Mouse (Mus musculus) stomach, embryonic 14.5 days (tissue): ENCODE results near the gene Gpm6b. TPM values are rescaled to one million over a fixed set of nuclear protein-coding genes. Genes with fewer than 3 reads are reported as not detected.
A peak's percentile ranks its signal among the peaks of the same experiment; 100 is the strongest.

ENCODE experiments used
- ATAC-seq: fragments of 200-750 bp; cut with Nextera tagmentation; 2 replicates; pipeline ENCODE4 v1.8.0; 2017; ENCODE audit warnings: low read depth, moderate TSS enrichment; ENCODE audit not compliant: insufficient number of reproducible peaks, insufficient read depth, low FRiP score
- H3K27ac ChIP-seq: fragments of 300-500 bp; sonication (generic); 2 replicates; pipeline ENCODE4 v1.5.1; 2014; ENCODE audit warnings: mild to moderate bottlenecking, low read length, moderate library complexity, mixed read lengths
- H3K27me3 ChIP-seq: fragments of 300-500 bp; sonication (generic); 2 replicates; pipeline ENCODE4 v1.6.1; 2014; ENCODE audit warnings: low read length, control low read depth, mixed read lengths; ENCODE audit not compliant: control insufficient read depth, insufficient read depth
- H3K36me3 ChIP-seq: fragments of 300-500 bp; sonication (generic); 2 replicates; pipeline ENCODE4 v1.6.1; 2014; ENCODE audit warnings: mild to moderate bottlenecking, control low read depth, low read length, moderate library complexity, mixed read lengths; ENCODE audit not compliant: control insufficient read depth, insufficient read depth
- H3K4me1 ChIP-seq: fragments of 300-500 bp; sonication (generic); 2 replicates; pipeline ENCODE4 v1.6.1; 2014; ENCODE audit warnings: low read length, control low read depth, mixed read lengths; ENCODE audit not compliant: control insufficient read depth, insufficient read depth
- H3K4me2 ChIP-seq: fragments of 300-500 bp; sonication (generic); replicated peaks from 2 replicates; pipeline ENCODE4 v1.6.1; 2014; ENCODE audit warnings: low read depth, low read length, control low read depth
- H3K4me3 ChIP-seq: fragments of 300-500 bp; sonication (generic); 2 replicates; pipeline ENCODE4 v1.5.1; 2014; ENCODE audit warnings: low read depth, low read length, control low read depth
- H3K9ac ChIP-seq: fragments of 300-500 bp; sonication (generic); replicated peaks from 2 replicates; pipeline ENCODE4 v1.6.1; 2014; ENCODE audit warnings: low read depth, mild to moderate bottlenecking, control low read depth, low read length, moderate library complexity, mixed read lengths
- H3K9me3 ChIP-seq: fragments of 300-500 bp; sonication (generic); 2 replicates; pipeline ENCODE4 v1.6.1; 2016; ENCODE audit warnings: low read depth, low read length, control low read depth; ENCODE audit not compliant: control insufficient read depth
- WGBS: fragments of 180-500 bp; shearing (Covaris S2); extraction: QIAGEN DNeasy Blood & Tissue Kit; methylation state at CpG from one replicate; pipeline ENCODE4 v1.1.7; 2014; 5-methylcytosine and 5-hydroxymethylcytosine counted together
- polyA plus RNA-seq: library from polyadenylated mRNA; unstranded; fragments of >200 nt; fragmentation: Nextera tagmentation; extraction: Ambion mirVana; gene quantifications from 2 replicates; pipeline ENCODE4 v1.2.1, GENCODE M21; 2014

Gpm6b gene
- polyA plus RNA-seq, result 47.5 and 50.4 TPM in 2 replicates

DNA sequence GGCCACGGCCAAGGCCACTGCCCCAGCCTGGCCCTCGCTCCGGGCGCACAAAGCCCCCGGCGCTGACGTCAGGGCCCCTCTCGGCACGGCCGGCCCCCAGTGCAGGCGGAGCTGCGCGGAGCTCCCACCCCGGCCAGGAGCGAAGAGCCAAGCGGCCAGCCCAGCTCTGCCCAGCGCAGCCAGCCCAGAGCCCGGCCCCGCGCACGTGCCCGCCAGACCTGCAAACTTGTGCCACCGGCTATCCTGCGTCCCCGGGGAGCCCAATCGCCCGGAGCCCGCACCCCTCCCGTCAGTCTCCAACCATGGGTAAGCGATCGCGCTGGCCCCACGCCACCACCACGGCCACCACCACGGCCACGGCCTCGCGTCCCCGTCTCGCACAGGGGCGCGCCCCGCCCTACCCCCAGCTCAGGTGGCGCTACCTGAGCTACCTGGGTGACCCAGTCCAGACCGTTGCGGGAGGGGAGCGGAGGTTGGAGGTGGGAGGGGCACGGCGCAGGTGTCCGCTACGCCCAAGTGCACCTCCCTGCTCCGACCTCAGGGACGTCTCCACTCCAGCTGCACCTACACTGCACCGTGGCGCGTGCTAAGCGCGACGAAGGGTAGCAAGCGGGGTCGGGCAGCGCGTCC is at the start of gene Gpm6b:
Gpm6b (plus strand) TSS at position 81 of the 630 bp plus-strand sequence.
- Histone ChIP-seq H3K4me3 (peak within 1 kb of the TSS; percentile 51), H3K9ac (peak within 1 kb of the TSS; percentile 50; the same call in 1 of the 2 replicates), H3K27ac (no peak within 1 kb of the TSS), H3K27me3 (no peaks in the 10 kb centered on the region), H3K4me2 (peak within 1 kb of the TSS; percentile 72), H3K36me3 (no peaks in the 10 kb centered on the region), H3K4me1 (no peaks in the 10 kb centered on the region), H3K9me3 (no peaks in the 10 kb centered on the region)
- WGBS, result 30% methylated on average over 62 of the region's 63 CpGs
- peak; percentile 93 for ATAC-seq

DNA sequence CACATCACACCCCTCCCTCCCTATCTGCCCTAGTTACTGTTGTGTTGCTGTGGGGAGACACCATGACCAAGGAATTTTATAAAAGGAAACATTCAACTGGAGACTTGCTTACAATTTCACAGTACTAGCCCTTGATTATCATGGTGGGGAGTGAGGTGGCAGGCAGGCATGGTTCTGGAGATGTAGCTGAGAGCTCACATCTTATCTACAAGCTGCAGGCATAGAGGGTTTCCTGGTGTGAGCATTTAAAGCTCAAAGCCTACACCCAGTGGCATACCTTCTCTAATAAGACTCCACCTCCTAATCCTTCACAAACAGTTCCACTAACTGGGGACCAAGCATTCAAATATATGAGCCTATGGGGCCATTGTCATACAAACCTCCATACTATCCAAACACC is 42.4 kb upstream of the Gpm6b start:
- no peaks in the 10 kb centered on the region for H3K27me3 ChIP-seq
- no peak overlapping the region for H3K9ac ChIP-seq

DNA sequence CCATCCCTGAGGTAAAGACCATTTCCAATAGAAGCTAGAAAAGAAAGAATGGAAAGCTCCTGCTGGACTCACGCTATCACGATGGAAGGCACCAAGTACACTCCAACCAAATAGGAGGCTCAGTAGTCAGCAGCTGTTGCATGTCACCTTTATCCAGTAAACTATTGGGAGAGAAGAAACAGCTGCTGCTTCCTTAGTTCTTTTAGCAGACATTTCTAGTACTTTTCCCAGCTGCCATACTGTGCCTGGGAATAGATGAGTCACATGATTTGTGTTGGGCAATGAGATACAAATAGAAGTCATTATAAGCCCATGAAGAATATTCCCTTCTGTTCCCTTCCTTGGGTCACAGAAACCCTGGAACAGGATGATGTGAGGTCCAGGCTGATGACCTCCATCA is 40.4 kb upstream of the Gpm6b start:
- Histone ChIP-seq H3K4me2 (no peak overlapping the region), H3K4me1 (no peaks in the 10 kb centered on the region), H3K27me3 (no peaks in the 10 kb centered on the region), H3K9ac (no peak overlapping the region), H3K36me3 (no peaks in the 10 kb centered on the region), H3K4me3 (no peak overlapping the region), H3K9me3 (no peaks in the 10 kb centered on the region), H3K27ac (peak overlapping the region; percentile 2; the same call in 1 of the 2 replicates)
- 72% methylated on average over 2 of the region's 2 CpGs for WGBS
- ATAC-seq, result no peak; the same call in 1 of the 2 replicates

More for the DNA sequence above, 42.4 kb upstream of the Gpm6b start:
- H3K4me1 ChIP-seq, result no peaks in the 10 kb centered on the region
- H3K36me3 ChIP-seq, result no peaks in the 10 kb centered on the region
- ATAC-seq, result no peak
- no peak overlapping the region for H3K4me2 ChIP-seq
- H3K9me3 ChIP-seq, result no peaks in the 10 kb centered on the region
- H3K4me3 ChIP-seq, result no peak overlapping the region
- no peak overlapping the region for H3K27ac ChIP-seq

DNA sequence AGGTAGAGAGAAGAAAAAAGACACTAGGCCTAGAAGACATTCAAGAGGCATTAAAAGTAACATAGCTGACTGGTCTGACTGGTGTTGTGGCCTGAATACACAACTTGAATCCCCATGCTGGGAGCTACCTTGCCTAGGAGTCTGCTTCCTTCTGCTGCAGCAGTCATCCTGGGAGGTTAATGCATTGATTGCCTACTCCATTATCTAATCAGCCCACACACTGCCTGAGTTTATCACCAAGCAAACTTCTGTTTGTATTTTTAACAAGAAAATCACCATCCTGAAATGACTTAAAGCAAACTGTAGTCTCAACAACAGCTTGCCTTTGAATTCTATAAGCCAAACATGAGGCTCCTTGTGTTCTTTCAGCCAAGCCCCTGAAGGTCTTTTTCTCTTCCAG is 38.9 kb upstream of the Gpm6b start:
- no peak for ATAC-seq
- H3K27ac ChIP-seq, result no peak overlapping the region

DNA sequence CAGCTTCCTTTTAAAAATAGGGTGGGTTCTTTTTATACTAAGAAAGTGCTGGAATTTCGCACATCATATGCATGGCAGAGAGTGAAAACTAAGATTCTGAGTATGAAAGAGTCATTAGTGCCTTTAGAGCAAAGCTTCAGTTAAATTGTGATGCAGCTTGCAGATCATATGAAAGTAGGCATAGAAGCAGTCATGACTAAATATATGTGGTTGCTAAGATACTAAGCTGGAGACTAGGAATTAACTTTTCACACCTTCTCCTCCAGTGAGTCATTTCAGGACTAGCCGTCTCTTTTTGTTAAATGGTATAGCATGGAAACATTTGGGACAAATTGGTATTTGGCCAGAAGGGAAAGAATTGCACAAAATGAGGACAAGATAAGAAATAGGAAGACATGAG is 24.1 kb upstream of the Gpm6b start:
- Histone ChIP-seq H3K4me3 (no peak overlapping the region), H3K27me3 (no peaks in the 10 kb centered on the region), H3K36me3 (no peaks in the 10 kb centered on the region), H3K9ac (no peak overlapping the region), H3K9me3 (no peaks in the 10 kb centered on the region), H3K4me2 (no peak overlapping the region), H3K4me1 (no peaks in the 10 kb centered on the region), H3K27ac (no peak overlapping the region)
- ATAC-seq, result no peak
- WGBS, result 71% methylated on average over 2 of the region's 2 CpGs

More for the DNA sequence above, 38.9 kb upstream of the Gpm6b start:
- Histone ChIP-seq H3K4me1 (no peaks in the 10 kb centered on the region), H3K27me3 (no peaks in the 10 kb centered on the region), H3K9ac (no peak overlapping the region), H3K4me2 (no peak overlapping the region), H3K4me3 (no peak overlapping the region), H3K9me3 (no peaks in the 10 kb centered on the region), H3K36me3 (no peaks in the 10 kb centered on the region)

DNA sequence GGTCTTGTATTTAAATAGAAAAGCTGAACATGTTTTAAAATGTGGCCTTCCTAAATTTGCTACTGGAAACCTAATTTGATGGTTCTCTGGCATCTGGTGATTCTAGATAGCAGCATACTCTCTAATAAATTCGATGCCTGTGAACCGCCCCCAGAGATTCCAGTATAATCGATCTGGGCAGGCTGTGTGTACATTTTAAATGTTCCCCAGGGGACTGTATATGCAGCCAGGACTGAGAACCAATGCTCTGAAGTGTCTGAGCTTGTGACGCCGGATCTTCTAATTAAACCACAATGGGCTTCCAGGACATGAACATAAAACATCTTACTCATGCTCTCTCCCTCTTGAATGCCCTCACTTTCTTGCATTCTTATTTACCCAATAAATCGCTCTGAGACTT is 22.5 kb upstream of the Gpm6b start:
- no peak overlapping the region for H3K4me3 ChIP-seq
- H3K27me3 ChIP-seq, result no peaks in the 10 kb centered on the region
- no peaks in the 10 kb centered on the region for H3K4me1 ChIP-seq
- WGBS, result 79% methylated on average over 6 of the region's 6 CpGs
- no peaks in the 10 kb centered on the region for H3K9me3 ChIP-seq
- no peaks in the 10 kb centered on the region for H3K36me3 ChIP-seq
- ATAC-seq, result no peak
- H3K27ac ChIP-seq, result no peak overlapping the region
- H3K9ac ChIP-seq, result no peak overlapping the region
- H3K4me2 ChIP-seq, result no peak overlapping the region

DNA sequence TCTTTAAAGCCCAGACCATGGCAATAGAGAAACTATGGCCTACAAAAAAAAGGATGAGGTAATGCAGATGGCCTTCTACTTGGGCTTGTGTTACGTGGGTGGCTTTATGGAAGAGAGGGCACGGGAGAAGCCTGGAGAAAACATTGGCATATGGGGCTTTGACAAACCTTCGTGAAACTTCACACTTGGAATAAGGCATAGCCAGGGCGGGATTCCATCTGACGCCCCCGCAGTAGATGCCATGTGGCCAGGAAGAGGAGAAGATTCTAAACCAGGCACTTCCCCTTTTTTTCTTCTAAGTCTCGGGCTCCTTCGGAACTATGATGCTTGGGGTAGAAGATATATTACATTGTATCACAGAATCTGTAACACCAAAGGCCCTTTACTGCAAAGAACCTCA is 22.0 kb upstream of the Gpm6b start:
- no peaks in the 10 kb centered on the region for H3K9me3 ChIP-seq
- ATAC-seq, result no peak
- no peak overlapping the region for H3K27ac ChIP-seq
- 89% methylated on average over 8 of the region's 8 CpGs for WGBS
- no peak overlapping the region for H3K4me3 ChIP-seq
- no peak overlapping the region for H3K9ac ChIP-seq
- H3K27me3 ChIP-seq, result no peaks in the 10 kb centered on the region
- H3K36me3 ChIP-seq, result no peaks in the 10 kb centered on the region
- H3K4me2 ChIP-seq, result no peak overlapping the region
- no peaks in the 10 kb centered on the region for H3K4me1 ChIP-seq

DNA sequence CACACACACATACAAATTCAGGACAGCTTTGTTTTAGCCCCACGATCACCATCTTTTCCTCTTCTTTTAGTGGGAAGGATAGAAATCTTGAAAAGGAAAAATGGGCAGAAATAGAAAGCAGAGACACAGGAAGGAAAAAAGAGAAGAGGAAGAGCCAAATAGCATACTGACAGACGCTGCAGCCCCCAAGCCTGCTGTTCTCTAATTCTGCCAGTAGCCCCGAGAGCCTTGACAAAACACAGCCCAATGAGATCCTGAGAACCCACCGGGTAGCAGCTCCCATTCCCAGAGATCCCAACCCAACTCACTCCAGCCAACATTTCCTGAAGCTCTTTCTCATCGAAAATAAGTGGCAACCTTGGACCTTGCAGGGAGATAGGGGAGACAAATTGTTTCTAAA is 19.4 kb upstream of the Gpm6b start:
- WGBS, result 44% methylated on average over 5 of the region's 5 CpGs
- H3K4me2 ChIP-seq, result no peak overlapping the region
- H3K9ac ChIP-seq, result no peak overlapping the region
- ATAC-seq, result no peak
- H3K27ac ChIP-seq, result no peak overlapping the region
- H3K36me3 ChIP-seq, result no peaks in the 10 kb centered on the region
- no peaks in the 10 kb centered on the region for H3K9me3 ChIP-seq
- no peaks in the 10 kb centered on the region for H3K4me1 ChIP-seq
- H3K27me3 ChIP-seq, result no peaks in the 10 kb centered on the region
- no peak overlapping the region for H3K4me3 ChIP-seq

DNA sequence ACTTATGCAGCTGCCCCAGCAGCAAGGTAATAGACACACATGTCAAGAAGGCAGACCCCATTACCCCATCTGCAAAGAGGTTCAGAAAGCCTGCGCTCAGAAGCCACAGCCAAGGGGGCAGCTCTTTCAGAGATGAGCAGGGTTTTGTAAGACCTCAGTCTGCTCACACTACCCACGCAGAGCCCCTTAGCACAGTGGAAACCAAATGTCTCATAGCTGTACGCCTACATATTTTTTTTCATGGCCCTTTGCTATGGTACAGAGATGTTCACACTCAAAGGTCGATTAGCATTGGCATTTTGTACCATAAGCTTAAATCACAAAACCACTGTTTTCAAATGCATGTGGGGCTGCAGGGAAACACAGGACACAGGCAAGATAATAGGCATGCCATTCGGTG is 11.9 kb upstream of the Gpm6b start:
- ATAC-seq, result no peak
- Histone ChIP-seq H3K9ac (no peak overlapping the region), H3K4me1 (no peaks in the 10 kb centered on the region), H3K27me3 (no peaks in the 10 kb centered on the region), H3K9me3 (no peaks in the 10 kb centered on the region), H3K36me3 (no peaks in the 10 kb centered on the region), H3K4me3 (no peak overlapping the region), H3K4me2 (no peak overlapping the region), H3K27ac (no peak overlapping the region)
- 87% methylated on average over 5 of the region's 5 CpGs for whole genome bisulfite sequencing
